Mouse (Mus musculus) frontal cortex, postnatal 25 days (tissue): ENCODE measurements around the gene Ap2s1.
"Not testable (repeated sequence)": the region's sequence is repeated elsewhere in the genome, so short reads cannot be mapped to it uniquely, and the experiment has no call there.

ENCODE experiments used
- DNase-seq, 2 experiments: peaks; one replicate each; pipeline ENCODE4 v3.0.0; 2022; ENCODE audit warnings: low spot score in 2 of 2

The Ap2s1 gene

DNA sequence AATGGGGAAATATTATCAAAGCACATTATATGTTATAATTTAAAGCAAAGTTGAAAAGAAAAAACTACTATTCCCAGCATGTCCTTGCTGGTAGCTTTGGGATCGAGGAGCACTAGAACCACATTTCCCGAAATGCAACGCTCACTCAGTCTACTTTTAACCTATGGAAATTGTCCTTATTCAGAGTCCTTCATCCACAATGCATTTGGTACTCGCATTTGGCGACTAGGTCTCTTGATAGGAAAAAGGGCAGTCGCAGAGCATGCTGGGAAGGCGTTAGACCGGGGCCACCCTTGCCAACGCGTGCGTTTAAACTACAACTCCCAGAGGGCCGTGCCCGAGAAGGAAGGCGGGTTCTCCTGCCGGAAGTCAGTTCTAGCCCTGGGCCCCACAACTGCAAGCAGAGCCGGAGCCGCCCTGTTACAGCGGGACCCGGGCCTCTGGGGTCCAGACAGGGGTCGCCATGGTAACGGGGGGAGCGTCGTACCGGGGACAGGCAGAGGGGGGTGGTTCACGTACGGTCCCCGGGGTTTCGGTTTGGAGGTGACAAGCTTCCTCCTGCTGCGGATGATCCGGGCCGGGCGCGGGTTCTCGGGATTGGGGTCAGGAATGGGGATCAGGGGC, at the start of gene Ap2s1:
TSS of gene Ap2s1 (plus strand) at position 338 of the 624 bp plus-strand sequence.
- DNase-seq, result peak; percentile 96 to 97

DNA sequence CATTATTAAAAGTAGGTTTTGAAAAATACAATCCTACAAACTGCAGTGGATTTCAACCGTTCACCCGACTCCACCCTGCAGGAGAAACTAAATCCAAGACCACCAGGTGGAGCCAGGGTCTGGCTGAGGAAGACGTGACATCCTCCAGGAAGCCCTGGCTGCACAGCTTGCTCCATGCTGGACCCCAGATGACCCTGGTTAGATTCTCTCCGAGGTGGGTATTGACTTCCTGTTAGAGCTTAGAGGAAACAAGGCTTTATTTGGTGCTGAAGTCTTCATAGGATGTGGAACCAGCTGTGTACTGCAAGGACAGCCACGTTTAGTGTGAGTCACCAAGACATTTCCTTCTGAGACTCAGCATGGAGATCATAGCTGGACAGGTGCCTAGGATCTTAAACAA, 49.0 kb upstream of the Ap2s1 start:
- no peak for DNase-seq

DNA sequence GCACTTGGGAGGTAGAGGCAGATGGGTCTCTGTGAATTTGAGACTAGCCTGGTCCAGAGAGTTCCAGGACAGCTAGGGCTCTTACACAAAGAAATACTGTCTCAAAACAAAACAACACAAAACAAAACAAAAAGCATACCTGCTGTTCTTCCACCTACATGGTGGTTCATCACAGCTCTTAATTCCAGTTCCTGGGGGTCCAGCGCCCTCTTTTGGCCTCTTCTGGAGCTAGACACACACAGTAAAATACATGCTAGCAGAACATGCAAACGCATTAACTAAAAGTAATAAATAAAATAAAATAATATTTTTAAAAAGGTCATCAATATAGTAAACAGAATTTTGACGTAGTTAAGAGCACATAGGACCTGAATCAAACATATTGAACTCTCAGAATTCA, 43.2 kb upstream of the Ap2s1 start:
- peak in 1 of 2 experiments; percentile 18 for DNase-seq

DNA sequence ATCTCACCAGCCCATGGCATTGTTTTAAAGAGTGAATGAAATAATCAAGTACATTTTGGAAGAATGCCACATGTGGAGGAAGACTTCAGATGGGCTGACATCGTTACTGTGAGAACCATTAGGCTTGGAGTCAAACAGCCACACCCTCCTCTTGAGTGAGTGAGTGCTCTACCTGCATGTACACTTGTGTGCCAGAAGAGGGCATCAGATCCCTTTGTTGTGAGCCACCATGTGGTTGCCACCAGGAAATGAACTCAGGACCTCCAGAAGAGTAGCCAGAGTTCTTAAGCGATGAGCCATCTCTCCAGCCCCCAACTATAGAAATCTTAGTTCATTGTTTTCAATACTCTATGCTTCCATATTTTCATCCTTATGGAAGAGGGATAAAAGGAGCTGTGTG, 39.2 kb upstream of the Ap2s1 start:
- no peak for DNase-seq

DNA sequence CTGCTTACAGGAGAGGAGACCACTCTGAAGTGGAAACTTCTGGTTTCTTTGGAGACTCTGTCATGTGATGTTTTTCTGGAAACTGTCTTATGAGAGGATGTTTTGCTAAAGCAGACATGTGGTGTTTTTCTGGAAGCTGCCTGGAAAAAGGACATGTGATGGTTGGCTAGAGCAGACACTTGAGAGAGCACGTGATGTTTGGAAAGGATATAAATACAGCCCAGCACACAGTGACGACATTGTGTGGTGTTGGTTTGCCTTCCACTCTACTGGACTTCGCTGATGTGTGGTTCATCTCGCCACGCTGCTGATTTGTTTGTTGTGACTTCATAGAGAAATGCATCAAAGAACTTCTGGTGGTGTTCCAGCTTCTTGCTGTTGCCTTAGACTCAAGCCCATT, 37.6 kb upstream of the Ap2s1 start:
- DNase-seq, result no peak

DNA sequence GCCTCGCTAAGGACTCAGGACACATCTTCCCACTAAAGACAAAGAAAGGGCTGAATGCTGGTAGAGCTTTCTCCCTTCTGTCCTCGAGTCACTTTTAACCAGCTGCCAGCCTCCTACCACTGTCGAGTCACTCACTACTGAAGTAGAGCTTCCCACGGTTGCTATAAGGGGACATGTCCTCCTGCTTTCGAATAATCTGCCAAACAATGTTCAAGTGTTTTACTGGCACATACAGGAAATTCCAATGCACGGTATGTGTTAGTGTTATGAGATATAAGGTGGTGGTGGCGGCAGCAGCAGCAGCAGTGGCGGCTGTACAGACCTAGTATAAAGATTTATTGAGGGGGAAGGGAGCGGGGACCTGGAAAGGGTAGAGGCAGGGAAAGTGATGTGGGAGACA, 31.8 kb upstream of the Ap2s1 start:
- no peak for DNase-seq

DNA sequence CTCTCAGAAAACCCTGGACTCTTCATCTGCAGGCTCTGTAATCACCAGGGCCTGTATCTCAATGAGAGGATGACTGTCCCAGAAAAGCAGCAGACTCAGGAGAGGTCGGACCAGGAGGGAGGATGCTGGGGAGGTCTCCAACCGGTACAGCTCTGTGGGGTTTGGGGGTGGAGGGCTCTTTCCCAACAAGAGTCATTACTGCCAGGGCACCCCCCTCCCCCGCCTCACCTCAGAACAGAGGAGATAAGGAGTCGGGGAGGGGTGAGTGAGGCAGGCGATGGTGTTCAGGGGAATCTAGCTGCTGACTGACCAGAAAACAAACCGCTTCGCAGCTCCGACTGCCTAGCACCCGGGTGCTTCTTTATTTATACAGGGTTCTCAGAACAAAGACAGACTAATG, 30.0 kb upstream of the Ap2s1 start:
- DNase-seq, result no peak

DNA sequence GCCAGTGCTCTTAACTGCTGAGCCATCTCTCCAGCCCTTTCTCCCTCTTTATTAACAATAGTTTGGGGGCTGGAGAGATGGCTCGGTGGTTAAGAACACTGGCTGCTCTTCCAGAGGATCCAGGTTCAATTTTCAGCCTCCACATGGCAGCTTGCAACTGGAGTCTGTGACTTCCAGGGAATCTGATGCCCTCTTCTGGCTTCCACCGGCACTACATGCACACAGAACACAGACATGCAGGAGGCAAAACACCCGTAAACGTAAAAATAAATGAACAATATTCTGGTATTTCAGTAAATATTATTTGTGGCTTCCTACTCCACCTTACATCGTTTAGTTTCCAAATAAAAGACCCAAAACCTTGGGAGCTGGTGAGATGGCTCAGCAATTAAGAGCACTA, 27.6 kb upstream of the Ap2s1 start:
- no peak for DNase-seq

DNA sequence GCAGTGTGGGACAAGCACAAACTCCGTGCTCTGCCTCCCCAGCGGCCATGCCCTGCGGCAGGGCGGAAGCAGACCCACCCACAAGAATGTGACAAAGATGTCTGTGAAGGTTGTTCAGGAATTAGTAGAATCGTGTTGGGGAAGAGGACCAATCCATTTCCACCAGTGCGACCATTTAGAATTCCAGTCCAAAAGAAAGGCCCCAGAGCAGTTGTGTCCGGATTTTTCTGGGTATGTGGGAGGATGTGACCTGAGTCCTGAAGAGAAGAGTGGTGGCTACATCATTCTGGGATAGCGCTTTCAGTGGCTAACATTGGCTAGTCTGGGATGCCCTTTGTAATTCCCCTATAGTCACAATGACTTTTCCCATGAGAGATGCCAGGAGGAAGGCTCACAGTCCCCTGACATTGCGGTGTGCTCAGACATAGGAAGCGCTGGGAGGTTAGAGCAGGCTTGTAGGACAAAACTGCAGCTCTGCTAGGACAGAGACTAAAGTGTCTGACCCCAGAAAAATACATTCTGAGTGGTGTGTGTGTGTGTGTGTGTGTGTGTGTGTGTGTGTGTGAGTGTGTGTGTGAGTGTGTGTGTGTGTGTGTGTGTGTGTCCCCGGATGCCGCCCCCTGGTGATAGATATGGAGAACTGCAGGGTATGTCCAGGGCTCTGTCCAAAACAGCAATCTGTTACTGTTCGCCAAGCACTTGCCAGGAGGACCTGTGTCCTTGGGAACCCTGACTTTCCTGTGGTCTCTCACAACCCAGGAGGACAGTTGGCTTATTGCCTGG, 25.4 kb upstream of the Ap2s1 start:
- DNase-seq, result no peak

DNA sequence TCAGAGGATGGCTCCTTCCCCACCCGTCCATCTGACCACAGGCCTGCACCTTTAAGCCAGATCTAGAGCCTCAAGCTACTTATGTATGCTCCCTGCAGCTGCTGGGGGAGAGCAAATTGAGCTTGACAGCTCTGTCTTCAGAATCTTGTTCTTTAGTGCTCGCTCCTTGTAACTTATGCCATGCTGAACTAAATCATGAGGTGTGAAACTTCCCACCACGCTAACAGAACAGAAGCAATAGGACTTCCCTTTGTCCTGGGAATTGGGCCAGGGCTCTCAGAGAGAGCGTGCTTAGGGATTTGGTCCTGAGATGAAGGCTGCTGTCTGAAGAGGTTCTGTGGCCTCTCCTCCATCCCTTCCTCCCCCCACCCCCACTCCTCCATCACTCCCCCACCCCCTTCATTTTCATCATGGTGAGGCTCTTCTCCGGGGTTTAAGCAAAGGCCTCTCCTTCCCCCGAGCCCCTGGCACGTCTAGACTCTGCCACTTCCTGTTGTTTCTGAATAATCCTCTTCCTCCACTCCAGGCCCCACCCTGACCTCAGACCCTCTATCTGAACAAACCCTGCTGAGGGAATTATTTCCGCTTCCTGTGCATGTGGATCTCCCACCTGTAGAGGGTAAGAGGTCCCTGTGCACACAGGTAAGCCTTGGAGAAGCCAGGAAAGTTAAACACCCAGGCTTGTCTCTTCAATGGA, 21.6 kb upstream of the Ap2s1 start:
- not testable (repeated sequence) for DNase-seq

DNA sequence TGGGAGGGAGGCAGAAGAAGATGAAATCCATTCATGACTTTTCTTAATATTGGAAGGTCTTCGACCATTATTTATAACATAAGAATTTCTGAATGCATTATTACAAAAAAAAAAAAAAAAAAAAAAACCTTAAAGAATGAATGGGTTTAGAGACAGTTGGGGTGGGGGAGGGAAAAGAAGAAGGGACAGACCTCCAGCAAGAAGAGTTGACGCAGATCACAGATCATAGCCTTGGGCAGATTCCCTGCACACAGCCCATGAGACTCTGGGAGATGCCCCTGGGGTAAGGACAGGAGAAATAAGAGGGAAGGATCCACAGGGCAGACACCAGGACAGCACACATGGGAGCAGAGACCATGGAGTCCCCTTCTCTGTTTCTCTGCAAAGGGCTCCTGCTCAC, 16.6 kb upstream of the Ap2s1 start, which contains the start of gene Ceacam9:
TSS of gene Ceacam9 (plus strand) at position 301 of the 400 bp plus-strand sequence.
- no peak for DNase-seq

DNA sequence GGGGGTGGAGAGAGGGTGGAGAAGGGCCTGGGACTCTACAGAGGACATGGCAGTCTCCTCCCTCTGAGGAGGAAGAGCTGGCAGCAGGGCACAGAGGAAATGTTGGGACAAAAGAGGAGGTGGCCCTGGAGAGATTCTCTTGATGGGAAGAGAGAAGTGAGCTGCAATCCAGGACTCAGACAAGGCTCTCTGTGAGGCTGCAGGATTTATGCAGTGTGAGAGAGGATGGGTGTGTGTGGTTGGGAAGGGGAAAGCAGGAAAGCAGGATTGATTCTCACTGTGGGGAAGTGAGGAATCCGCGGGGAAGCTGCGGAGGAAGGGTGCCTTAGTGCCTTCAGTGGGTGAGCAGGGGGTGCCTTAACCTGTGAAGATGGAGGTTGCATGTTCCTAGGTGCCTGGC, 15.7 kb upstream of the Ap2s1 start:
- DNase-seq, result not testable (repeated sequence)

DNA sequence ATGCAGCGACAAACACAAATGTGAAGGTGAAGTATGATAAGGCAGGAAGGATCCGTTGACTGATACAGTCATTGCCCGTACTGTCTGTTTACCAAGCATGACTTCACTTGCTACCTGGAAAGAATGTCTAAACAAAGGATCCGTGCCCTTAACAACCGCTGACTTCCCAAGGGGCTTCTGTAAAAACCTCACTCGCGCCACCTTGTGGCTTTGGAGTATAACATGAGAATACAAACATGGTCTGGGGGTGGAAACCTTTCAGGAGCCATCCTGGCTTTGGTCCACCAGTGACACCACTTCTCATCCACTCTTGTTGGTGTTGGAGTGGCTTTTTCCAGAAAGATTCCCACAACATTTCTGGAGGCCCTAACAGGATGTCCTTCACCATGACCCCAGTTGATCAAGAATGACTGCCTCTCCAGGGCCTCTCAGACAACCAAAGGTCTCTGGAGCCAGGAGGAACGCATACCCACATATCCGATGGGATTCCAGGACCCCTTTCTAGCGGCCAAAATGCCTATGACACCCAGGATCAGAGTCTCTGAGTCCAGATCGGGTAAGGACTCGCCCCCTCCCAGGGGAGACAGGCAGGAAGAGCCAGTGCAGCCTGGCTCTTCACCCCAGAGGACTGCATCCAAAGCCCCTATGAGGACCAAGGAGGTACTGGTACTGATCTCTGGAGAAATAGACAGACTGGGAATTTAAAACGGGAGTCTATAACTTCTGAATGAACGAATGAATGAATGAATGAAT, 9.4 kb upstream of the Ap2s1 start:
- DNase-seq, result peak; percentile 41 to 52

DNA sequence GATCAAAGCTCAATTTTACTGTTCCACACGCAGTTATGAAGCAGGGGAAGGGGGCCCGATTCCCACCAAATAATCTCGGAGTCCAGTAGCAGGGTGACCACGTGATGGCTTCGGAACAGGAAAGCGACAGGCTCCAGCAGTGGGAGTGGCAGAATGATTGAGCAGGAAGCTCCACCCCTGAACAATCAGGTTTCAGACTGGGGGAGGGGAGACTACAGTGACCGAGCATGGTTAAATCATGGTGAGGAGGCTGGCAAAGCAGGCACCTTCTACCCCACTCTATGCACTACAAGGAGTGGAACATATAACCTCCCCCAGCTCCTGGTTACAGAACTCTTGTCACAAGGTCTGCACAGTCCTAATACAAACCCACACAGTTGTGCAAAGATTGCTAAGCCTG, 8.6 kb upstream of the Ap2s1 start:
- not testable (repeated sequence) for DNase-seq

DNA sequence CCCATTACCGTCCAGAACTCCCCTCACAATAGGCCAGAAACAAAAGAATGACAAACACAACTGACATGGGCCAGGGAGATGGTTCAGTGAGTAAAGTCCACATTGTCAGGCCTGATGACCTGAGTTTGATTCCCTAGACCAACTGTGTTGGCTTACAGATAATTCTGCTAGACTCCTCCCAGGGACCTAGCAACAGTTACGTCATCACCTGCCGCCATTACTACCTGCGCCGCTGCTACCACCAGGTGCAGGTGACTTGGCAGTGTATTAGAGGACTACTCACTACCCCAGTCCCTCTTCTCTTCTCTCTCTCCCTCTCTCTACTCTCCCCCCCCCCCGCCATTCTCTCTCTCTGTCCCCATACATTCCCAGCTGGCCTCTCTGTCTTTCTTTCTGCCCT, 7.4 kb upstream of the Ap2s1 start:
- DNase-seq, result no peak

DNA sequence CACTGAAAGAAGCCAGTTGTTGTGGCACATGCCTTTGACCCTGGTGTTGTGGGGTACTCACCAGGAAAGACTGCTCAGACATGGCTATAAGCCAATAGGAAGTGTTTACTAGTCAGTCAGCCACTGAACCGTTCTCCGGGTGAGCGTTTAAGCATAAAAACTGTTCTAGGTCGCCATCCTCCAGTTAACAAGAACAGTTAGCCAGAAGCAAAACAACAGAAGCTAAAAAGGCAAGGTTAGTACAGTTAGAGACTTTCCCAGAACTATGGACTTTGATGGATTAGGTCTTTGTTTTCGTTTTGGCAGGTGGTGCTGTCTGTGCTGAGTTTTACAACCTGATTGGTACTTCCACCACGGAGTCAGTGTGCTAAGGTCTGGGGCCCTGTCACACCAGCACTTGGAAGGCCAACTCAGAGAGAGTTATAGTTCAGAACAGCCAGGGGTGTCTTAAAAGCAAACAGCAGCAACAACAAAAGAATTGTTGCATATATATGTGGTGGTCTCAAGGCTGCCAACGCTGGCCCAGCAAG, 6.3 kb upstream of the Ap2s1 start:
- no peak for DNase-seq

DNA sequence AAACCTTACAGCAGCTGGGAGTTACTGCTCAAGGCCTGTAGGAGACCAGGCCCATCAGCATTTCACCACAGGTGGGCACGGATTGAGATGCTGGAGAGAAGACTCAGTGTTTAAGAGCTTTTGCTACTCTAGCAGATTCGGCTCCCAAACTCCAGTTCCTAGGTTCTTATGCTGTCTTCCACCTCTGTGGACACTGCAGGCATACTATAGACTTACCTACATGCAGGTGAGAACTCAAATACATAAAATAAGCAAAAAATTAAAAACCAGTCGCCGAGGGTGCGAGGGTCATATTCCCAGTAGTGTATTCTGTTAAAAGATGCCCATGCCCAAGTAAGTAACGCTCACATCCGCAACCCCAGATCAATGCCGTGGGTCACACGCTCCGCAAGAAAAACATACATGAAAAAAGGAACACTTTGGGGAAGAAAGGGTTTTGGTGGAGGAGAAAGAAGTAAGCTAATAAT, 571 bp upstream of the Ap2s1 start:
- DNase-seq, result no peak

DNA sequence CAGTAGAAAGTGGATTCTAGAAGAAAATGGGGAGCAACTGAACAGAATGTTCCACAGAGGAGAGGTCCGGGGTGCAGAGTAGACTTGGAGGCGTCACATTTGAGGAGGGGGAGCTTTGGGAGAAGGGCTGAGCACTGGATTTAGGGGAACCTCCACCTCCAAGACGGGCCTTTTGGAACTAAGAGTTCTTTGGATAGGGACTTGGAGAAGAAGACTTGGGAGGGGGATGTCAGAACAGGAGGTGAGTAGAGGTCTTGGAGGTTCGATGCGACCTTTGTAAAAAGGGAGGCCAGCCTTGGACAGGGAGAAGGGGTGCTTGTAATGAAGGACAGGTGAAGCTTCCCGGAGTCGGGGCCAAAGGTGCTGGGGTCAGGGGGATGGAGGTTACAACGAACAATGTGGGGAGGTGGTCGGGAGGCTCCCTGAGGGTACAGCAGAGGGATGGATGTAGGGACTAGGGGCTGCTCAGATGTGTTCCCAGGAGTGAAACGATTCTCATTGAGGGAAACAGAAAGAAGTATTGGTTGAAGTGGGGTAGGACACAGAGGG, 920 bp downstream of the Ap2s1 start:
- DNase-seq, result no peak

DNA sequence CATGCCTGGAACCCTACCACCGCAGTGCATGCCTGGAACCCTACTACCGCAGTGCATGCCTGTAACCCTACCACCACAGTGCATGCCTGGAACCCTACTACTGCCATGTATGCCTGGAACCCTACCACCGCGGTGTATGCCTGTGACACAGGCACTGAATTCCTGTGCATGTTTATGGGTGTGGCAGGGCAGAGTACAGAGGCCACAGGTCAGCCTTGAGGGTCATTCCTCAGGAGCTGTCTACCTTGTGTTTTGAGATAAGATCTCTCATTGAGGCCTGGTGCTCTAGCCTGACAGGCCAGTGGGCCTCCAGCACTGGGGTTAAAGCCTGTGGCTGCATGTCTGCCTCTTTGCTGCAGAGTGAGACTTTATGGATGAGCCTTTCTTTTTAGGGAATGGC, 7.2 kb downstream of the Ap2s1 start:
- no peak for DNase-seq

DNA sequence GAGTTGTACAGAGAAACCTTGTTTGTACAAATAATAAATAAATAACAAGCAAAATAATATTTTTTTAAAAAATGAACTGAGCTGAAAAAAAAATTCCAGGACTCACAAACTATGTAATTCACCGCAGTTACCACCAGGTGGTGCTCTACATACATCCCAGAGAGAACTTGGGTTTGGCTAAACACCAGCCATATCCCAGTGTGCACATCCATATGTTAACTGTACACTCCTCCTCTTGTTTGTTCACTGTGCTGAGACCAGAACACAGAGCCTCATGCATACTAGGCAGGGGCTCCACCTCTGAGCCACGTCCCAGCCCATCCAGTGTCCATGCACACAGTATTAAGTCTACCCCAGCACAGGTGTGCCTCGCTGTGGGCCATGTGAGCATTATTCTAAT, 7.9 kb downstream of the Ap2s1 start:
- DNase-seq, result no peak

DNA sequence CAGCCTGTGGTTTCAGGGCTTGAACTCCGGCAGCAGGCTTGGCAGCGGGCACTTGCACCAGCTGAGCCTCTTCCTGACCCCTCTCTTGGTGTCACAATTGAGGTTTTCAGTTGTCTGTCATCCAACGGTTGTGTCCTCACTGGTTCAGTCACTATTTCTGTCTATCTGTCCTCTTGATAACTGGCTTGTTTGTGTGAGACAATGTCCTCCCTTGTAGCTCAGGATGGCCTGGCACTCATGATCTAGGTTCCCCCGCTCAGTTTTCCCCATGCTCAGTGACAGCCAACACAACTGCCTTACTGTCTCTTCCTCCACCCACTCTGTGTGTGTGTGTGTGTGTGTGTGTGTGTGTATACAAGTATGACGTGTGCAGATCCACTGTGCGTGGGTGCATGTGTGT, 9.4 kb downstream of the Ap2s1 start:
- DNase-seq, result no peak
